Mouse (Mus musculus) limb, embryonic 10.5 days (tissue): Measurements from ENCODE around the gene Ccdc57. TPM values are rescaled to one million over a fixed set of nuclear protein-coding genes. Genes with fewer than 3 reads are reported as not detected.
"Not testable (repeated sequence)": the region's sequence is repeated elsewhere in the genome, so short reads cannot be mapped to it uniquely, and the experiment has no call there.

Experiments
- DNase-seq: peaks from one replicate; pipeline ENCODE4 v3.0.0-alpha.2; 2017; ENCODE audit warnings: low spot score
- H3K27ac ChIP-seq: fragments of 300-500 bp; sonication (generic); 2 replicates; pipeline ENCODE4 v1.5.1; 2016; ENCODE audit warnings: mild to moderate bottlenecking
- H3K27me3 ChIP-seq: fragments of 300-500 bp; sonication (generic); 2 replicates; pipeline ENCODE4 v1.6.1; 2016; ENCODE audit warnings: low read depth, mild to moderate bottlenecking; ENCODE audit not compliant: poor library complexity, severe bottlenecking
- H3K36me3 ChIP-seq: fragments of 300-500 bp; sonication (generic); 2 replicates; pipeline ENCODE4 v1.6.1; 2016; ENCODE audit warnings: mild to moderate bottlenecking, moderate library complexity
- H3K4me1 ChIP-seq: fragments of 300-500 bp; sonication (generic); 2 replicates; pipeline ENCODE4 v1.6.1; 2016
- H3K4me3 ChIP-seq: fragments of 300-500 bp; sonication (generic); 2 replicates; pipeline ENCODE4 v1.5.1; 2016; ENCODE audit warnings: mild to moderate bottlenecking, moderate library complexity
- H3K9me3 ChIP-seq: fragments of 300-500 bp; sonication (generic); replicated peaks from 2 replicates; pipeline ENCODE4 v1.6.1; 2016; ENCODE audit warnings: mild to moderate bottlenecking
- WGBS: fragments of 180-500 bp; shearing (Covaris S2); methylation state at CpG from one replicate; pipeline ENCODE4 v1.1.7; 2016; 5-methylcytosine and 5-hydroxymethylcytosine counted together
- polyA plus RNA-seq: library from polyadenylated mRNA; unstranded; fragments of >200 nt; fragmentation: Nextera tagmentation; extraction: Ambion mirVana; gene quantifications from 2 replicates; pipeline ENCODE4 v1.2.1, GENCODE M21; 2016

The Ccdc57 gene
- polyA plus RNA-seq, 1 experiment from 2014 or later, result 7.2 TPM

DNA sequence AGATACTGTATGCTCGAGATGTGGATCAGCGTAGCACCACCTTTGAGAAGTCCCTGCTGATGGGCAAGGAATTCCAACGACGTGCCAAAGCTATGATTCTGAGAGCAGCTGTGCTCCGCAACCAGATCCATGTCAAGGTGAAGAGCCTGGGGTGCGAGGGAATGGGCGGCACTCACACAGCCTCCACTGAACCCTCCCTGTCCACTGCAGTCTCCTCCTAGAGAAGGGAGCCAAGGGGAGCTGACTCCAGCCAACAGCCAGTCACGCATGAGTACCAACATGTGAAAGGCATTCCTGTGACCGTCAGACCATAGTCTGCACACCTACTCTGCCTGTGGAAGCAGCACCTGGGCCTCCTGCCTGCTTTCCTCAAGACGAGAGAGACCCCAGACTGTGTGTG lies 144.2 kb downstream of the Ccdc57 start:
- not testable (repeated sequence) for H3K27ac ChIP-seq, H3K27me3 ChIP-seq, H3K4me3 ChIP-seq, DNase-seq, H3K9me3 ChIP-seq
- WGBS, result 89% methylated on average over 10 of the region's 10 CpGs
- peaks cover 82% of the 10 kb centered on the region for H3K36me3 ChIP-seq
- H3K4me1 ChIP-seq, result peaks cover 19% of the 10 kb centered on the region

DNA sequence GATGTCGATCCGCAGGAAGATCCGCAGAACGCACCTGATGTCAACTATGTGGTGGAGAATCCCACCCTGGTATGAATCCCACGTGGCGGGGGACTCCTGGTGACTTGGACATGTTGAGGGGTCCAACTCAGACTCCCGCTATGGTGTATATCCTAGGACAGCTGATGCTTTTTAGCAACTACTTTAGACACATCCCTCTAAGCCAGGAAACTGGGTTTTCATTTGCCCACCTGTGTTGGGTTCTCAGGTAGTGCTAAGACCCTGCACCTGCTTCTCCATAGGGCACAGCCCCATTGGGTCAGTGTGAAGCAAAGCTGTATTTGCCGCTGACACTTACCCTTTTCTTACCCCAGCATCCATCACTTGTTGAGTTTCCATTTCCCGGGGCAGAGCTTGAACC lies 147.5 kb downstream of the Ccdc57 start:
- Histone ChIP-seq H3K4me3 (peak overlapping the region; percentile 98), H3K27ac (peak overlapping the region; percentile 90; the same call in 1 of the 2 replicates), H3K36me3 (peaks cover 67% of the 10 kb centered on the region), H3K27me3 (peaks cover 21% of the 10 kb centered on the region), H3K9me3 (no peaks in the 10 kb centered on the region), H3K4me1 (peaks cover 26% of the 10 kb centered on the region)
- 35% methylated on average over 9 of the region's 9 CpGs for whole genome bisulfite sequencing
- no peak for DNase-seq

DNA sequence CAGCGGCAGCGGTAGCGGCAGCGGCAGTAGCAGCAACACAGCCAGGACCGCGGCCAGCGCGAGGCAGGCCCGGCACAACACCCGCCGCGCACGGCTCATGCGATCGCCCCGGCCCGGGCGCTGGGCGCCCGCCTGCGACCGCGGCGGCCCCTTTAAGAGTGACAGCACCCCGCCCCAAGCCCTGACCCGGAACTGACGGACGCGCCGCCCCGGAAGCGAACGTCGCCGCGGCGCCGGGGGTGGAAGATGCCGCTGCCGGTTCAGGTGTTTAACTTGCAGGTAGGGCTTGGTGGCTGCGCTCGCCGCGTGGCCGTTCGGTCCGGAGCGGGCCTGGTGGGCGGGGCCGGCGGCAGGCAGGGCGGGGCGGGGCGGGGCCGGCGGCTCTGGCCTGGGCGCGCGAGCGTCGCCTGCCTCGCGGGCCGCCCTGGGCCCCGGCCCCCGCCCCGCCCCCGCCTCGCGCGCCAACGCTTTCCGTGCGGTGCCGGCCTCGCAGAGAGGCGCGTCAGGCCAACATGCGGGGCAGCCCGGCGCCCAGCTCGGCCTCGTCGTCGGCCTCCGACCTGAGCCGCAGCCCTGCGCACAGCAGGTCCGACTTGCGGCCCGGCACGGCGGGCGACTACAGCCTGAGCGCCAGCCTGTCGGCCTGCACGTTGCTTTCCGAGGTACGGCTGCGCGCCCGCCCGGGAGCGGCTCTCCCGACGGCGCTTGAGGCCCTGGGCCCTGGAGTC lies 148.4 kb downstream of the Ccdc57 start, which contains the start of the genes Rfng and Gps1:
Gene Rfng (minus strand): TSS at position 144 of the 728 bp plus-strand sequence.
Gene Gps1 (plus strand): TSS at position 209 of the 728 bp plus-strand sequence.
- Histone ChIP-seq H3K36me3 (peaks cover 58% of the 10 kb centered on the region), H3K4me1 (peaks cover 26% of the 10 kb centered on the region), H3K27ac (peak within 1 kb of the TSS; percentile 90), H3K27me3 (peaks cover 21% of the 10 kb centered on the region), H3K9me3 (no peaks in the 10 kb centered on the region), H3K4me3 (peak within 1 kb of the TSS; percentile 98)
- WGBS, result 1% methylated on average over 95 of the region's 107 CpGs
- DNase-seq, result peak; percentile 91

DNA sequence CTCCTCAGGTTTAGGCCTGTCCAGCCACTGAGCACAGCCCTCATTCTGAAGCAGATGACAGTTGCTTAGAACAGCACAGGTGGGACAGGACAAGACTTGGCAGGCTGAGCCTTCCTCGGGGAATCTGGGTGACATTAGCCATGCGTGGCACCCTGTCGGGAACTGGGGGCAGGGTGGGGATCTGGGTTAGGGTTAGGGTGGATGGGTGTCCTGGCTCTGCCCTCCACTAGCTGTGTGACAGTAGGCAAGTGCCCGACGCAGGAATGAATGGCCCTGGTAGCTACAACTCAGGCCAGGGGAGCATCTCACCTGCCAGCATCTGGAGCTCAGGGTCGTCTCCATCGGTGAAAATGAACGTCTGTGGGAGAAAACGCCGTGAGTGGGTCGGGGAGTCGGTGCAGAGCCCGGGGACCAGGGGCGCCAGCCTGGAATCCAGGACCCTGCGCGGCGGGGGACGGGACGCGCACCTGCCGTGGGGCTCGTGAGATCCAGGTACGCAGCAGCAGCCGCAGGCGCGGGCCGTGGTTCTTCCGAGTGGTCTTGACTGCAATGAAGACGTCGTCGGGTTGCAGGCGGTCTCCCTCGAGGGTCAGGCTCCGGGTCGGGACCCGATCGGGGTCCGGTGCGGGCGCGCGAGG lies 149.1 kb downstream of the Ccdc57 start:
- DNase-seq, result no peak
- Histone ChIP-seq H3K4me1 (peaks cover 26% of the 10 kb centered on the region), H3K9me3 (no peaks in the 10 kb centered on the region), H3K4me3 (peak overlapping the region; percentile 98), H3K36me3 (peaks cover 53% of the 10 kb centered on the region), H3K27ac (peak overlapping the region; percentile 90), H3K27me3 (peaks cover 21% of the 10 kb centered on the region)
- WGBS, result 1% methylated on average over 42 of the region's 42 CpGs

DNA sequence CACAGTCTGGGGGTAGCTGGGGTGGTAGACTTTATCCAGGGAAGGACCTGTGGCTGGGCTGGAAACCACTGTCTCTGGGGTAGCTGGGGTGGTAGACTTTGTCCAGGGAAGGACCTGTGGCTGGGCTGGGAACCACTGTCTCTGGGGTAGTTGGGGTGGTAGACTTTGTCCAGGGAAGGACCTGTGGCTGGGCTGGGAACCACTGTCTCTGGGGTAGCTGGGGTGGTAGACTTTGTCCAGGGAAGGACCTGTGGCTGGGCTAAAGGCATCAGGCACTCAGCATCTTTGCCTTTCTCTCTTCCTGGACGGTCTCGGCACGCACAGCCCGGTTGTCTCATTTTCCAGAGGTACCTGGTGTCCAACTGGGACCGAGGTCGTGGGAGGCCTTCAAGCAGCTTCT lies 151.3 kb downstream of the Ccdc57 start:
- peaks cover 28% of the 10 kb centered on the region for H3K4me1 ChIP-seq
- WGBS, result 93% methylated on average over 6 of the region's 6 CpGs

DNA sequence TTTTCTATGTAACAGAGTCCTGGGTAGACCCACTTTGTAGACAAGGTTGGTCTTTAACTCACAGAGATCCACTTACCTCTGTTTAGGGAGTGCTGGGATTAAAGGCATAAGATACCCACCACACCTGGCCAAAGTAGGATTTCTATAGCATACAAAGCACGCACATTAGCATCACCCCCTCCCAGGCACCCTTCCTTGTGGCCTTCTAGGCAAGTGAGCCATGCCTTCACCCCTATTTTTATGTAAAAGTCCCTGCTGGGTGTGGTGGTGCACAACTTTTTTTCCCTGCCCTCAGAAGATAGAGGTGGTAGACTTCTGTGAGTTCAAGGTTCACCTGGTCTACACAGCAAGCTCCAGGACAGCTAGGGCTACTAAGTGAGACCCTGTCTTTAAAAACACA lies 152.8 kb downstream of the Ccdc57 start:
- Histone ChIP-seq H3K27me3 (peaks cover 21% of the 10 kb centered on the region), H3K9me3 (no peaks in the 10 kb centered on the region), H3K27ac (no peak overlapping the region), H3K4me1 (peaks cover 21% of the 10 kb centered on the region), H3K36me3 (peaks cover 18% of the 10 kb centered on the region), H3K4me3 (no peak overlapping the region)
- 75% methylated on average over 1 of the region's 1 CpGs for WGBS
- no peak for DNase-seq

More for the DNA sequence above, 151.3 kb downstream of the Ccdc57 start:
- not testable (repeated sequence) for DNase-seq, H3K4me3 ChIP-seq, H3K9me3 ChIP-seq, H3K27ac ChIP-seq
- H3K27me3 ChIP-seq, result peaks cover 21% of the 10 kb centered on the region
- peaks cover 31% of the 10 kb centered on the region for H3K36me3 ChIP-seq

DNA sequence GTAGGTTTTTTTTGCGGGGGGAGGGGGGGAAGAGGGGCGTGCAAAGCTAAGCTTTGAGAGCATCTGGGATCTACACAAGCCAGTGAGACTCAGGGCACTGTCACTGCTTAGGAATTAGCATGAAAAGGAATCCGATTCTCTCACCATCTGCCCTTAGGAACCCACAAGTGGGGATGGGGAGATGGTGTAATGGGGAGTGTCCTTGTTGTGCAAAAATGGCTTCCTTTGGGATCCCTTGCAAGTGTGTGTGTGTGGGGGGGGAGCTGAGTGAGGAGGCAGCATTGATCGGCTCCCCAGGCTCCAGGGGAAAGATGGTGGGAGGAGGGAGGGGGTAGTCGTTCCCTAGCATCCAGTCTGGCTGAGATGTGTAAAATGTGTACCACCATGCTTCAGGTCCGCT lies 155.5 kb downstream of the Ccdc57 start:
- Histone ChIP-seq H3K27me3 (peaks cover 5% of the 10 kb centered on the region; the same call in 1 of the 2 replicates), H3K4me3 (no peak overlapping the region), H3K27ac (no peak overlapping the region), H3K36me3 (peaks cover 16% of the 10 kb centered on the region), H3K4me1 (peaks cover 7% of the 10 kb centered on the region), H3K9me3 (no peaks in the 10 kb centered on the region)
- 40% methylated on average over 6 of the region's 6 CpGs for WGBS
- no peak for DNase-seq

Other genes starting within 250 kb of the Ccdc57 start
- 122 and 123 TPM in 2 replicates for gene Cenpx, start 219.1 kb downstream of the Ccdc57 start, polyA plus RNA-seq
- gene Lrrc45, start 218.9 kb downstream of the Ccdc57 start, polyA plus RNA-seq, result 52.8 and 60.8 TPM in 2 replicates
- gene Rac3, start 211.4 kb downstream of the Ccdc57 start, polyA plus RNA-seq, result 25.4 and 28.8 TPM in 2 replicates
- gene Dcxr, start 205.6 kb downstream of the Ccdc57 start, polyA plus RNA-seq, result 14.0 and 15.9 TPM in 2 replicates
- 15.2 and 16.3 TPM in 2 replicates for gene Cbr2, start 200.8 kb downstream of the Ccdc57 start, polyA plus RNA-seq
- gene Hmga1b, start 170.1 kb downstream of the Ccdc57 start, polyA plus RNA-seq, result 9.3 and 20.0 TPM in 2 replicates
- 35.7 and 40.4 TPM in 2 replicates for gene Rfng, start 148.7 kb downstream of the Ccdc57 start, polyA plus RNA-seq
- 269 and 270 TPM in 2 replicates for gene Gps1, start 148.6 kb downstream of the Ccdc57 start, polyA plus RNA-seq
- gene Dus1l, start 136.5 kb downstream of the Ccdc57 start, polyA plus RNA-seq, result 122 and 136 TPM in 2 replicates
- gene Fasn, start 108.3 kb downstream of the Ccdc57 start, polyA plus RNA-seq, result 125 and 139 TPM in 2 replicates
- gene Slc16a3, start 15.6 kb upstream of the Ccdc57 start, polyA plus RNA-seq, result 119 and 165 TPM in 2 replicates
- 126 and 136 TPM in 2 replicates for gene Csnk1d, start 58.5 kb upstream of the Ccdc57 start, polyA plus RNA-seq
- not detected in 2 replicates for gene Cd7, start 106.5 kb upstream of the Ccdc57 start, polyA plus RNA-seq
- not detected in 2 replicates for gene Sectm1b, start 130.7 kb upstream of the Ccdc57 start, polyA plus RNA-seq
- gene Sectm1a, start 148.3 kb upstream of the Ccdc57 start, polyA plus RNA-seq, result not detected in 2 replicates
- gene Tex19.2, start 185.8 kb upstream of the Ccdc57 start, polyA plus RNA-seq, result not detected in 2 replicates
- gene Tex19.1, start 213.3 kb upstream of the Ccdc57 start, polyA plus RNA-seq, result 0.09 TPM in 1 of 2 replicates, not detected in the other
- 0.11 TPM in 1 of 2 replicates, not detected in the other for gene Uts2r, start 227.4 kb upstream of the Ccdc57 start, polyA plus RNA-seq